26 mouse cellular contexts compared by ENCODE assay signal in the genomic region with DNA sequence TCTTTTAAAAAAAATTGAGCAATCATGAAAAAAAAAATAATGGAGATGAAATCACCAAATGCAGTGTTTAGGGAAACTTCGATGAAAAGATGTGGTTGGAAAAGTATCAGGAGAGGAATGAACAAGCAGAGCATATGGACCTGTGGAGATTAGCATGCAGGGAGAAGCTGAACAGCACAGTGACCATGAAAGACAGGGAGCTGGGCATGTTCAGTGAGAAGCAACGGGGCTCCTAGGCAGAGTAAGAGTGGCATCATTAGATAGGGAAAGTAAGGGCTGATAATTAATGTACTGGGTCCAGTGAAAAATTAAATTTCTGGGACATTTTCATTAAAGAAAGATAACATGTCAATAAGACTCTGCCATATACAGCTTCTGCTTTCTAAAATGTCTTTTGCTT.
"Had no signal": no experiment of that assay in that cellular context is flagged by ENCODE, and none has a peak within 500 bp of the region (broad histone marks: within the 10 kb centered on the region; RNA-seq: fewer than 3 reads in every experiment).

No protein-coding gene starts in this region.

- H3K4me2 ChIP-seq: heart, embryonic 12.5 days; hindbrain, embryonic 13.5 days; hindbrain, embryonic 15.5 days; kidney, embryonic 15.5 days; limb, embryonic 13.5 days; limb, embryonic 15.5 days; liver, embryonic 12.5 days had no signal

- H3K27ac ChIP-seq: gastrocnemius, adult 2 months; heart, embryonic 10.5 days; hindbrain, embryonic 13.5 days; hindbrain, embryonic 15.5 days; hindbrain, postnatal 0 days; kidney, embryonic 15.5 days; kidney, postnatal 0 days; limb, embryonic 13.5 days; limb, embryonic 15.5 days; liver, embryonic 12.5 days; liver, embryonic 14.5 days had no signal

- H3K4me3 ChIP-seq: gastrocnemius, adult 2 months; heart, embryonic 10.5 days; heart, embryonic 12.5 days; hindbrain, embryonic 13.5 days; hindbrain, embryonic 15.5 days; kidney, embryonic 15.5 days; limb, embryonic 13.5 days; limb, embryonic 15.5 days; liver, embryonic 12.5 days had no signal

- H3K9ac ChIP-seq: heart, embryonic 12.5 days; hindbrain, embryonic 13.5 days; hindbrain, embryonic 15.5 days; kidney, embryonic 15.5 days; limb, embryonic 13.5 days; limb, embryonic 15.5 days; liver, embryonic 12.5 days; liver, embryonic 14.5 days had no signal

- ATAC-seq: hindbrain, postnatal 0 days; intestine, embryonic 16.5 days; liver, embryonic 12.5 days had no signal

- H3K36me3 ChIP-seq: heart, embryonic 10.5 days; heart, embryonic 12.5 days; hindbrain, embryonic 13.5 days; hindbrain, embryonic 15.5 days; kidney, embryonic 15.5 days; limb, embryonic 13.5 days; limb, embryonic 15.5 days; liver, embryonic 12.5 days had no signal

- DNase-seq: gastrocnemius, adult 2 months; gastrocnemius, postnatal 10 days; gastrocnemius, postnatal 25 days; heart, adult 18-20 months; heart, postnatal 14 days; heart, postnatal 36 days; kidney, adult 11 months; kidney, adult 2 months; kidney, adult 9 months; kidney, postnatal 14 days; kidney, postnatal 36 days; layer of hippocampus, adult 9-11 months; layer of hippocampus, postnatal 36 days; left cerebral cortex, postnatal 4 days had no signal

- H3K9me3 ChIP-seq: heart, embryonic 10.5 days; heart, embryonic 12.5 days; hindbrain, embryonic 13.5 days; hindbrain, embryonic 15.5 days; kidney, embryonic 15.5 days; limb, embryonic 13.5 days; limb, embryonic 15.5 days; liver, embryonic 12.5 days had no signal

- H3K27me3 ChIP-seq: heart, embryonic 12.5 days; hindbrain, embryonic 13.5 days; hindbrain, embryonic 15.5 days; kidney, embryonic 15.5 days; limb, embryonic 13.5 days; limb, embryonic 15.5 days; liver, embryonic 12.5 days had no signal

- H3K4me1 ChIP-seq: heart, embryonic 10.5 days; heart, embryonic 12.5 days; hindbrain, embryonic 13.5 days; hindbrain, embryonic 15.5 days; kidney, embryonic 15.5 days; limb, embryonic 13.5 days; limb, embryonic 15.5 days; liver, embryonic 12.5 days had no signal
